Comparison of ENCODE assay signal across 8 mouse cellular contexts in genomic region chr7:80246148-80246721, GRCm38 (mm10). TPM values are rescaled to one million over a fixed set of nuclear protein-coding genes. Genes with fewer than 3 reads are reported as not detected.
DNase-seq lines count a peak whose midpoint lies in the region; ATAC-seq and TF ChIP-seq lines count a peak whose summit lies in the region.

Gene Ttll13, plus strand, starts transcription at chr7:80246376.

- 0 out of 2 replicates have a peak, but pooled peaks cover under 1% of the 10 kb centered on the region for H3K36me3 ChIP-seq in ES-E14 (ENCODE audit: control insufficient read depth, insufficient read depth, low read length, poor library complexity, severe bottlenecking)
- 0 out of 2 replicates have a peak, but pooled peaks cover 1% of the 10 kb centered on the region for H3K36me3 ChIP-seq in forebrain, embryonic 15.5 days
- no peaks in the 10 kb centered on the region for H3K36me3 ChIP-seq in lung, embryonic 14.5 days (ENCODE audit: insufficient read depth)
- H3K36me3 ChIP-seq in thymus, adult 2 months (ENCODE audit: control insufficient read depth, insufficient read depth, low read length), result no peaks in the 10 kb centered on the region

- no peaks in the 10 kb centered on the region for H3K27me3 ChIP-seq in forebrain, embryonic 15.5 days
- H3K27me3 ChIP-seq in lung, embryonic 14.5 days (ENCODE audit: insufficient read depth, low read length), result no peaks in the 10 kb centered on the region
- H3K27me3 ChIP-seq in thymus, adult 2 months (ENCODE audit: control insufficient read depth, insufficient read depth, low read length), result no peaks in the 10 kb centered on the region

- under 1% methylated on average over 48 of the region's 48 CpGs for WGBS in forebrain, embryonic 15.5 days
- WGBS in lung, embryonic 14.5 days, result under 1% methylated on average over 48 of the region's 48 CpGs
- WGBS in olfactory bulb, adult 2 months, result under 1% methylated on average over 48 of the region's 48 CpGs
- WGBS in thymus, adult 2 months, result under 1% methylated on average over 48 of the region's 48 CpGs

- in situ Hi-C loops in ES-E14 (cut with MboI; ENCODE audit: low sequenced_read_pairs in 2 of 2, unreplicated experiment in 2 of 2), result no loop called here

- no peak within 1 kb of the TSS for H3K27ac ChIP-seq in ES-E14 (ENCODE audit: insufficient read depth, low read depth, low read length, poor library complexity, severe bottlenecking)
- H3K27ac ChIP-seq in forebrain, embryonic 15.5 days (replicated peaks), result peak within 1 kb of the TSS; percentile 82
- H3K27ac ChIP-seq in layer of hippocampus, adult 2 months, result peak within 1 kb of the TSS; percentile 93
- H3K27ac ChIP-seq in lung, embryonic 14.5 days (ENCODE audit: low read depth), result peak within 1 kb of the TSS; percentile 81
- H3K27ac ChIP-seq in olfactory bulb, adult 2 months (ENCODE audit: insufficient read depth, low read depth, low read length), result peak within 1 kb of the TSS; percentile 75
- no peak within 1 kb of the TSS for H3K27ac ChIP-seq in thymus, adult 2 months (ENCODE audit: control insufficient read depth, insufficient read depth, low read length)

- peak; percentile 98 for ATAC-seq in forebrain, embryonic 15.5 days (replicated peaks)
- peak; percentile 97 for ATAC-seq in lung, embryonic 14.5 days (ENCODE audit: insufficient read depth)

- peak; percentile 77 for TF ChIP-seq POLR2A in olfactory bulb, adult 2 months (IDR thresholded peaks at IDR 0.05; ENCODE audit: insufficient read depth, low read depth, low read length)
- TF ChIP-seq POLR2A in thymus, adult 2 months (IDR thresholded peaks at IDR 0.05; ENCODE audit: control insufficient read depth, extremely low read depth, insufficient read depth, low read length, poor library complexity), result no peak

- H3K9ac ChIP-seq in ES-E14 (ENCODE audit: insufficient read depth, low read depth, low read length, poor library complexity, severe bottlenecking), result peak within 1 kb of the TSS; percentile 71
- H3K9ac ChIP-seq in forebrain, embryonic 15.5 days (replicated peaks), result peak within 1 kb of the TSS; percentile 69
- peak within 1 kb of the TSS; percentile 60 for H3K9ac ChIP-seq in lung, embryonic 14.5 days

- intact Hi-C loops in heart, postnatal 36 days (cut with DNase I), result no loop called here

- H3K4me3 ChIP-seq in ES-E14 (ENCODE audit: insufficient read depth in 1 of 2, low read depth in 1 of 2, low read length in 2 of 2, poor library complexity in 1 of 2, severe bottlenecking in 1 of 2), result peak within 1 kb of the TSS; percentile 69 to 91
- peak within 1 kb of the TSS; percentile 62 for H3K4me3 ChIP-seq in forebrain, embryonic 15.5 days
- peak within 1 kb of the TSS; percentile 86 for H3K4me3 ChIP-seq in layer of hippocampus, adult 2 months
- H3K4me3 ChIP-seq in lung, embryonic 14.5 days (ENCODE audit: low read depth, low read length), result peak within 1 kb of the TSS; percentile 55
- peak within 1 kb of the TSS; percentile 96 for H3K4me3 ChIP-seq in olfactory bulb, adult 2 months (ENCODE audit: insufficient read depth, low read depth, low read length)
- peak within 1 kb of the TSS; percentile 48 for H3K4me3 ChIP-seq in thymus, adult 2 months (ENCODE audit: control insufficient read depth, insufficient read depth, low read length)

- peak within 1 kb of the TSS; percentile 57 for H3K4me2 ChIP-seq in forebrain, embryonic 15.5 days (replicated peaks)
- peak within 1 kb of the TSS; percentile 66 for H3K4me2 ChIP-seq in lung, embryonic 14.5 days

- no peaks in the 10 kb centered on the region for H3K9me3 ChIP-seq in ES-E14 (ENCODE audit: control insufficient read depth, insufficient read depth, low read depth, low read length)
- no peaks in the 10 kb centered on the region for H3K9me3 ChIP-seq in forebrain, embryonic 15.5 days
- no peaks in the 10 kb centered on the region for H3K9me3 ChIP-seq in lung, embryonic 14.5 days (ENCODE audit: low read depth, low read length)

- peak; percentile 96 for DNase-seq in ES-E14 (ENCODE audit: low read depth, low spot score)
- DNase-seq in cerebellum, adult 11-12 months, result peak; percentile 98
- peak; percentile 93 to 96 for DNase-seq in heart, postnatal 36 days
- DNase-seq in layer of hippocampus, adult 2 months (ENCODE audit: low spot score in 2 of 2), result peak; percentile 95 to 97
- DNase-seq in lung, embryonic 14.5 days, result peak; percentile 100
- DNase-seq in thymus, adult 2 months, result peak; percentile 96

- peaks cover 4 to 12% of the 10 kb centered on the region in 2 experiments; a peak in 3 of 4 replicates for H3K4me1 ChIP-seq in ES-E14 (ENCODE audit: control insufficient read depth in 2 of 2, insufficient read depth in 2 of 2, low read length in 2 of 2, poor library complexity in 1 of 2)
- H3K4me1 ChIP-seq in forebrain, embryonic 15.5 days, result 0 out of 2 replicates have a peak, but pooled peaks cover 2% of the 10 kb centered on the region
- H3K4me1 ChIP-seq in lung, embryonic 14.5 days (ENCODE audit: insufficient read depth), result no peaks in the 10 kb centered on the region
- peaks cover 3% of the 10 kb centered on the region for H3K4me1 ChIP-seq in olfactory bulb, adult 2 months (ENCODE audit: control insufficient read depth, insufficient read depth, low read length)
- 0 out of 2 replicates have a peak, but pooled peaks cover 2% of the 10 kb centered on the region for H3K4me1 ChIP-seq in thymus, adult 2 months (replicated peaks; ENCODE audit: control insufficient read depth, insufficient read depth, low read length)

- TF ChIP-seq CTCF in layer of hippocampus, adult 2 months (conservative IDR thresholded peaks at IDR 0.05), result peak; percentile 70
- TF ChIP-seq CTCF in lung, embryonic 14.5 days (IDR thresholded peaks at IDR 0.05; ENCODE audit: low read depth), result peak; percentile 43
- peak; percentile 25; the same call in 1 of the 2 replicates for TF ChIP-seq CTCF in olfactory bulb, adult 2 months (IDR thresholded peaks at IDR 0.05; ENCODE audit: insufficient read depth, low read depth, low read length)
- peak; percentile 82 for TF ChIP-seq CTCF in thymus, adult 2 months (IDR thresholded peaks at IDR 0.05; ENCODE audit: borderline replicate concordance, control insufficient read depth, extremely low read depth, insufficient read depth, low read length, poor library complexity)

TF ChIP-seq in ES-E14, 5 proteins besides CTCF, POLR2A, EP300 and RAD21:
- TF ChIP-seq CHD2 (IDR thresholded peaks at IDR 0.05; ENCODE audit: low read depth, low read length) (peak; percentile 35; the same call in 1 of the 2 replicates), HCFC1 (IDR thresholded peaks at IDR 0.05; ENCODE audit: borderline replicate concordance, insufficient read depth, low read length) (peak; percentile 91), MAFK (IDR thresholded peaks at IDR 0.05; ENCODE audit: insufficient read depth, low read depth, low read length) (no peak)

RNA-seq across cellular contexts. Expression of gene Ttll13, which starts in this region (rescaled TPM):
- total RNA-seq in ES-E14 (2012; rRNA removed), result 1.4 and 2.8 TPM in 2 replicates
- polyA plus RNA-seq in forebrain, embryonic 15.5 days (2015; fragmentation: Nextera tagmentation; extraction: Ambion mirVana), result 1.0 and 1.1 TPM in 2 replicates
- under 1 TPM; 0.14 to 0.53 TPM for total RNA-seq in heart, postnatal 36 days (2021)
- total RNA-seq in layer of hippocampus, adult 2 months (2021), result 1 to 10 TPM; 1.4 to 3.3 TPM
- polyA plus RNA-seq in lung, embryonic 14.5 days (2014; fragmentation: Nextera tagmentation; extraction: Ambion mirVana), result 0.50 and 0.71 TPM in 2 replicates
- polyA plus RNA-seq in olfactory bulb, adult 2 months (2012; ENCODE audit: insufficient read depth, insufficient read length, low replicate concordance, missing spikeins), result not detected in 2 replicates
- 0.54 and 0.62 TPM in 2 replicates for polyA plus RNA-seq in thymus, adult 2 months (2012; rRNA removed)

Comparison
In these comparisons a context has a peak if more than half of its experiments do, and no peak if none do; other contexts are left out.
1. Peak in DNase-seq in heart, postnatal 36 days; RNA of the gene not detected or under 1 TPM.
2. Peak in DNase-seq, ATAC-seq, H3K4me3 ChIP-seq, H3K27ac ChIP-seq, H3K9ac ChIP-seq and H3K4me2 ChIP-seq in lung, embryonic 14.5 days; RNA of the gene not detected or under 1 TPM.
3. Peak in DNase-seq and H3K4me3 ChIP-seq in thymus, adult 2 months; RNA of the gene not detected or under 1 TPM.
4. H3K27ac ChIP-seq: peak in forebrain, embryonic 15.5 days (single experiment), layer of hippocampus, adult 2 months (single experiment) and olfactory bulb, adult 2 months (single experiment); none in ES-E14 (single experiment) and thymus, adult 2 months (single experiment).
5. CTCF ChIP-seq: peak in every context shown above with its lines; median percentile 82 in thymus, adult 2 months; 70 in layer of hippocampus, adult 2 months; 43 in lung, embryonic 14.5 days; 25 in olfactory bulb, adult 2 months.
6. Peak in every context shown above with its lines, with median percentiles within 50 percentile points of each other: DNase-seq, H3K4me3 ChIP-seq and H3K9ac ChIP-seq.